Mouse (Mus musculus) embryo, embryonic 11 days (tissue): Measurements from ENCODE around the gene Cd34.

Source experiments
- DNase-seq: peaks from one replicate; pipeline ENCODE4 v3.0.0-alpha.2; 2015

Gene Cd34

DNA sequence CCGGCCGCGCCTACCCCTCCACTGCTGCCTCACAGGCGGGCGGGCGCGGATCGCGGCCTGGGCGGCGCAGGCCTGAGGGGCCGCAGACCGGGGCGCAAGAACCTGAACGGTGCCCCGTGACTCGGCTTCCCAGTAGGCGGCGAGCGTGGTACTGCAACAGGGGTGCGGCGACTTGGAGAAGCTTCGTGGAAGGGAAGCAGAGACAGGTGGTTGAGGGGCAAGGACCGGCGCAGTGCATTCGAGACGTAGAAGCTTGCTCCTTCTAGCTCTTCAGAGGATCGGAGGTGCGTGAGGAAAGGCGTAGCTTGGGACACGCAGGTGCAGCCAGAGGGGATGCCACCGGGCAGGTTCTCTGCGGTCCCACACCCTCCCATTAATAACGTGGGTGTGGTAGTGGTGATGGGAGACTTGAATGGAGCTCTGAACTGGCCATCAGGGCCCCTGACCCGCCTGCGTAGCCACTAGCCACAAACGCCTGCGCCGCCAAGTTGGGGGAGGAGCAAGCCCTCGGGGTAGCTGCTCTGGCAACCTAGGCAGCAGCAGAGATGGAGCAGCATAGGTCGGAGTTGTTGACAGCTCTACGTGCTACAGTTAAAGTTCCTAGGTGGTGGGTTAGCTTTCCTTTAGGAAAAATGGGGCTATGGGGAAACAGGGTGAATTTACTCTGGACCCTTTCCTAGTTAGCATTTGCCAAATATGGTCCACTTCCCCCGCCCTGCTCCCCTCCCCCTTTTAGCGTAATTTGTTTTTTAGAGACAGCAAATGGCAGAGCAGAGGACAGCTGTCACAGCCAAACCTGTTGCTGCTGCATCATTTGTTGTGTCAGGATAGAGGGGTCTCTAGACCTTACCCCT is 38.1 kb downstream of the Cd34 start:
- DNase-seq, result peak; percentile 80

DNA sequence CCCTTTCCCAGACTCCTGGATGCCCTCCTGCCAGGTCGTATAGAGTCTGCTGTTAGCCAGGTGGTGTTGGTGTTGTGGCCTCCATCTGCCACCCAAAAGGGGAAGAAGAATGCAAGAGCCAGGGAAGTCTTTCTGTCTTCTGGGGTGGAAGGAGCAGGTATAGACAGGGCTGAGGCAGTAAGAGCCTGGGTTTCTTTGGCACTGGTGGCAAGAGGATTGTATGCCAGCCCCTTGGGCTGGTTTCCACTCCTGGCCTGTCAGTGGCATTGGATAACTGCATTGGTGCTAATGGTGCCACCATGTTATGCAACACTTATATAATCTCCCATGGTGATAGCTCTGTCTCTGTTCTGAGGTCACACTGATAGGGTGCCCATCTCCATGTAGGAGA is 38.7 kb downstream of the Cd34 start:
- no peak for DNase-seq

GRCm38 (mm10) chr1:194977946-194978720 is 39.5 kb downstream of the Cd34 start:
- no peak for DNase-seq

GRCm38 (mm10) chr1:194980826-194981435 is 42.3 kb downstream of the Cd34 start:
- DNase-seq, result no peak

DNA sequence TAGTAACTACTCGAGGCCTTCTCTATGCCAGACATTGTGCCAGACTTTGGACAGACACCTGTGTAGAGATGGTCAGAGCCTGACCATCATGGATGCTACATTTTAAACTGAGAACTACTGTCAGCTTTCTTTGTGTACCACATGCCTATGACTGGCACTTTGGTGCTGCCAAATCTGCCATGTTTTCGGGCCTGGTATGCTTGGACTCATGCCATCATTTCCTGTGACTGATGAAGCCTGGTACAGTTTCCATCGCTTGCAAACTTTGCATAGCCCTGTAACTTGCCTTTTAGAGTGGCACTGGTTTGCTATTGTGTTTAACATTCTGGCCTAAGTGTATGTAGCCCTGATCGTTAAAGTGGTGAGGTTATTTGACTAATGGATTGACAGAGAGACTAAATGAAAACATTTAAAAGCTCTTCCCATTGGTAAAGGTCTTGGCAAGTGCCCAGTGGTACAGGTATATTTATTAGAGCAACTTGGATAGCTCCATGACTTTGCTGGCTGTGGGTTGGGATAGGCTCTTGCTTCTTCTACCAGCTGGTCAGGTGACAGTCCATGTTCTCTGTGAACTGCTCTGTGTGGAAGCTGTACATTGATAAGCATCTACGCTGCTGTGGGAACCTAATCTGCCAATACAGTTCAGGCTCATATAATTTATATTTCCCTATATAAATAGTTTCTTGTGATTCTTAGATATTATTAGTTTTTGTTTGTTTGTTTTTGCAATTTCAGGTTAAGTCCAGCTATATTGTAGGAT is 44.5 kb downstream of the Cd34 start:
- no peak for DNase-seq

DNA sequence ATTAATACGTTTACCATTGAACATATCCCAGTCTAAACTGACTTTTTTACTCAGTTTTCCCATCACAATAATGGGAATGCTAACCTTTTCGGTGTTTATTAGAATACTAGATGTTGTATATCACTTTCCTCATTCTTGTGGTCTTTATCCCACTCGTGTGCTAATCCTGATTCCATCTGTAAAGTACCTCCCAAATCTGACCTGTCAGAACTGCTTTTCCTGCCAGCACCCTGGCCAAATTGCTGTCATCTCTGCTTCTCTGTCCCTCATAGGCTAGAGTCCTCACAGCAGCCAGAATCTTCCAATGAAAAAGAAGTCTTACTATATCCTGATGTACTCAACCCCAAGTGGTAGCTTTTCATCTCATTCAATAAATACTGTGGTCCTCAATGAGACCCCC is 46.3 kb downstream of the Cd34 start:
- no peak for DNase-seq

DNA sequence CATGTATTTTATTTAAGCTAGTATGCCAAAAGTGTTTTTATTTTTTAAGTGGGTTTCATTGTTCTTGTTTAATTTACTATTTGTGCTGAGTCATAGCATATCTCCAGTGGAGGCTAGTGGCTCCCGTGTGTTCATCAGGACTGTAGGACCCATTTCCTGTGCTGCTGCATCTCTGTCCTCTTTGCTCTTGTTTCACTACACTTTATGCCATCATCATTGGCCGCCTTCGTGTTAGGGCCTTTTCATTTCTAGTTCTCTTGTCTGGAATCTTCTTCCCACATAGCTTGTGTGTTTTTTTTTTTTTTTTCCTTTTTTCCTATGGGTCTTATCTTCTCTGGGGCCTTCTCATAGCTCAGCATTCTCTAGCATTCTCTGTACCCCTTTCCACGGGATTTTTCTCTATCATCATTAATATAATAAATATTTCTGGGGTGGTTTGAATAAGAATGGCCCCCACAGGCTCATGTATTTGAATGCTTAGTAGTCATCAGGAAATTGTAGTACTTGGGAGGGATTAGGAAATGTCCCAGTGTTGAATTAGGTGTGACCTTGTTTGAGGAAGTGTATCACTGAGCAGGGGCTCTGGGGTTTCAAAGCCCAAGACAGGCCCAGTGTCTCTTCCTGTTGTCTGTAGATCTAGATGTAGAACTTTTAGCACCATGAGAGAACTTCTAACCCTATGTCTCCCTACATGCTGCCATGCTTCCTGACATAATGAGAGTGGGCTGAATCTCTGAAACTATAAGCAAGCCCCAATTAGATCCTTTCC is 47.0 kb downstream of the Cd34 start:
- no peak for DNase-seq

GRCm38 (mm10) chr1:194989024-194989423 is 50.4 kb downstream of the Cd34 start:
- DNase-seq, result no peak

- DNase-seq, result no peak
Measured at GRCm38 (mm10) chr1:194990976-194991375, 52.4 kb downstream of the Cd34 start.

DNA sequence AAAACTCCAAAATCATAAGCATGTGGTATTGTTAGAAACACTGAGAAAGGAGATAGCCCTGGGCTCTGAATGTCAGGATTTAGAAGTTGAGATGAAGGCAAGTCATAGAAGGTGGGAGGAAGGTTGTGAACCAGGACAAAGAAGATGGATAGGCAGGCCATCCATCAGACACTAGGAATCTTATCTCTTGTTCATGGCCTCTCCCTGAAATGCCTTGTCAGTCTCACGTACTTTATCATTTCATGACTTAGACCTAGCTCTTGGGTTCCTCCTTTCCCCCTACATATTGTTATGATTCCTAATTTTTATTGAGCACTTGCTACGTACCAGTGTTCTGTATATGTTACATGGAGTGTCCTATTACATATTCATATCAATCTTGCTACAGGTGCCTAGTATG is 53.0 kb downstream of the Cd34 start:
- no peak for DNase-seq

GRCm38 (mm10) chr1:194992589-194993317 is 54.1 kb downstream of the Cd34 start:
- no peak for DNase-seq

DNA sequence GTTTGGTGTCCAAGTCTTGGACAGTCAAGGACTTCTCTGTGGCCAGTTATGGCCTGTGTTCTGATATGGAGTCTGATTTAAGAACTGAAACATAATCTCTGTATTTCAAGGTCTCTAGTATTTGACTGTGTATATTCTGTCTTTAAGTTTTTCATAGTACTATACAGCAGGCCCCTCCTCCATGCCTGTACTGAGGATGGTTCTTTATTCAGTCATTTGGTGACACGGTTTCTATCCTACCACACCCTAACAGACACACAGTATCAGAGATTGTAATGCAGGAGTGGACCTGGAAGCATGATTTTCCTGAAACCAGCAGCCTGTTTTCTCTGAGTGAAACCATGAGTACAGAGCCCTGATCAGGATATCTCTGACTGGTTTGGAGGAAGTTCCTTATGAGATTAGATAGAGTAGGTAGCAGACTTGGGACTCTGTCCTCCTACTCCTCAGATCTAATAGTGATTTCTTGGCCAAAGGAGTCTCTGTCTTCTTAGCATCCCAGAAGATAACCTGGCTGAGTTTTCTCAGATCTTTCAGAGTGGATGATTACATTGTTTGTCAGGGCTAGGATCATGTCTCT is 54.9 kb downstream of the Cd34 start:
- no peak for DNase-seq

GRCm38 (mm10) chr1:194994262-194994661 is 55.6 kb downstream of the Cd34 start:
- DNase-seq, result no peak

- peak; percentile 5 for DNase-seq
Measured at GRCm38 (mm10) chr1:194995196-194995595, 56.6 kb downstream of the Cd34 start.

- DNase-seq, result no peak
Measured at GRCm38 (mm10) chr1:194998396-194998795, 59.8 kb downstream of the Cd34 start.

GRCm38 (mm10) chr1:195003328-195003727 is 64.7 kb downstream of the Cd34 start:
- no peak for DNase-seq

DNA sequence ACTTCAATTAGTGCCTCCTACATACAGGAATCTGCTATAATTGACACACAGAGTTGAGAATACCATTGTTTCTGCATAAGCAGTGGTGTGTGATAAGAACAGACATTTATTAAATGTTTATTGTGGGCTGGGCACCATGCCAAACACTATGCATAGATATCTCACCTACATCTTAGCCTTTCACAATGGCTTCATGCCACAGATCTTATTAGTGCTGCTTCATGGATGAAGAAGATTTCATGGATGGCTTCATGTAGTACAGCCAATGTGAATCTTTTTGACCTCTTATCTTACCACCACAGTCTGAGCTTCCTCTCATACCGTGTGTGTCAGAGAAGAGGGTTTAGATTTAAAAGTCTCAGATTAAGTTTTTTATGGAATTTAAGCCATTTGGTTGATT is 65.6 kb downstream of the Cd34 start:
- DNase-seq, result no peak

DNA sequence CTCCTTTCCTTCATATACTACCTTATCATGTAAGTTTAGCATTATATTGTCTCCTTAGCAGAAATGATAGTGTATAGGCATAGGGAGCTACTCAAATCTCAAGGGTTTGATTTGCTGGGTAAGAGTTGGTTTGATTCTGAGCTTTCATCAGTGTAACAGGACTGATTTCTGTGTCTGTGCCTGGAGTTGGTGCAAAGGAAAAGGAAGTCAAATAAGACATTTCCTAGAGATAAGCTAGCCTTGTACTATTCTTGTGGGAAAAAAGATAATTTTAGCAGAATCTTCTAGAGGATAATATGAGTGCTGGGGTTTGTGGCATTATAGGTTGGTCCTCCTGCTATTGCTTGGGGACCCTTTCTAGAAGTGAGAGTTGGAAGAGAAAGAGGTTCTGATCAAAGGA is 67.6 kb downstream of the Cd34 start:
- DNase-seq, result no peak
